Mouse (Mus musculus) adrenal gland, postnatal 36 days (tissue): Measurements from ENCODE around the gene Armcx4. TPM values are rescaled to one million over a fixed set of nuclear protein-coding genes. Genes with fewer than 3 reads are reported as not detected.

ENCODE experiments used
- total RNA-seq, 2 experiments: library from RNA; stranded (reverse); gene quantifications; 2 replicates each; pipeline ENCODE4 v1.2.3; 2021

Armcx4 gene
- total RNA-seq, 2 experiments from 2014 or later, result 10.2 to 12.0 TPM

Other genes with a start within 250 kb of the Armcx4 start
- gene Taf7l, start 210.0 kb upstream of the Armcx4 start, total RNA-seq, result not detected
- 10 to 100 TPM; 39.3 to 42.9 TPM for gene Timm8a1, start 144.7 kb upstream of the Armcx4 start, total RNA-seq
- gene Btk, start 102.9 kb upstream of the Armcx4 start, total RNA-seq, result 1 to 10 TPM in 1 of 2 experiments, under 1 TPM in 1; 0.79 to 1.0 TPM
- gene Rpl36a, start 100.9 kb upstream of the Armcx4 start, total RNA-seq, result 100 to 1,000 TPM; 243 to 272 TPM
- 10 to 100 TPM; 10.3 to 12.2 TPM for gene Gla, start 85.4 kb upstream of the Armcx4 start, total RNA-seq
- 100 to 1,000 TPM; 104 to 115 TPM for gene Hnrnph2, start 85.3 kb upstream of the Armcx4 start, total RNA-seq
- gene Armcx1, start 31.4 kb downstream of the Armcx4 start, total RNA-seq, result 10 to 100 TPM; 18.6 to 20.4 TPM
- 10 to 100 TPM; 14.4 to 16.1 TPM for gene Armcx6, start 64.9 kb downstream of the Armcx4 start, total RNA-seq
- 10 to 100 TPM; 48.5 to 70.3 TPM for gene Armcx3, start 70.1 kb downstream of the Armcx4 start, total RNA-seq
- gene Armcx2, start 122.7 kb downstream of the Armcx4 start, total RNA-seq, result 10 to 100 TPM; 47.6 to 85.2 TPM